ENCODE assay signal across 9 mouse cellular contexts in genomic region chr6:145770272-145771000, GRCm38 (mm10). TPM values are rescaled to one million over a fixed set of nuclear protein-coding genes. Genes with fewer than 3 reads are reported as not detected.
DNase-seq lines count a peak whose midpoint lies in the region; ATAC-seq and TF ChIP-seq lines count a peak whose summit lies in the region.
"Had no signal": no experiment of that assay in that cellular context is flagged by ENCODE, and none has a peak within 500 bp of the region (broad histone marks: within the 10 kb centered on the region; RNA-seq: fewer than 3 reads in every experiment).

No protein-coding gene starts in this region.

- H3K9ac ChIP-seq in heart, embryonic 12.5 days, result peak overlapping the region; percentile 67
- H3K9ac ChIP-seq in liver, embryonic 11.5 days (ENCODE audit: low read depth, low read length), result no peak overlapping the region
- H3K9ac ChIP-seq in embryonic facial prominence, embryonic 11.5 days (replicated peaks; ENCODE audit: low read length), result no peak overlapping the region

- no peak for DNase-seq in heart, postnatal 25 days (ENCODE audit: low spot score)
- DNase-seq in liver, result peak; percentile 16
- DNase-seq in liver, embryonic 11.5 days (ENCODE audit: low spot score), result no peak
- DNase-seq in embryonic facial prominence, embryonic 11.5 days (ENCODE audit: low spot score), result peak; percentile 29
- no peak for DNase-seq in urinary bladder, postnatal 25 days (ENCODE audit: low spot score)
- DNase-seq in gastrocnemius, postnatal 10 days, result no peak
- DNase-seq: cerebellum, adult 8-10 months had no signal

- intact Hi-C loops in heart, postnatal 25 days (cut with DNase I), result no loop called here

- H3K4me3 ChIP-seq in heart, embryonic 12.5 days, result no peak overlapping the region
- H3K4me3 ChIP-seq in liver, embryonic 11.5 days (ENCODE audit: low read depth, low read length), result no peak overlapping the region
- no peak overlapping the region for H3K4me3 ChIP-seq in embryonic facial prominence, embryonic 11.5 days (ENCODE audit: low read depth, low read length)
- H3K4me3 ChIP-seq in embryonic fibroblast, embryonic 13.5 days (ENCODE audit: insufficient read depth, low read length), result no peak overlapping the region

- 44% methylated on average over 18 of the region's 18 CpGs for WGBS in heart, embryonic 12.5 days
- 59% methylated on average over 18 of the region's 18 CpGs for WGBS in liver, embryonic 11.5 days
- WGBS in embryonic facial prominence, embryonic 11.5 days, result 36% methylated on average over 18 of the region's 18 CpGs

- H3K36me3 ChIP-seq in heart, embryonic 12.5 days, result no peaks in the 10 kb centered on the region
- H3K36me3 ChIP-seq in liver, embryonic 11.5 days (ENCODE audit: control insufficient read depth, insufficient read depth, low read length), result no peaks in the 10 kb centered on the region
- H3K36me3 ChIP-seq in embryonic facial prominence, embryonic 11.5 days (replicated peaks; ENCODE audit: control insufficient read depth, insufficient read depth, low read depth, low read length), result no peaks in the 10 kb centered on the region

- peaks cover 51% of the 10 kb centered on the region for H3K4me1 ChIP-seq in heart, embryonic 12.5 days (replicated peaks)
- peaks cover 8% of the 10 kb centered on the region; the same call in 1 of the 2 replicates for H3K4me1 ChIP-seq in liver, embryonic 11.5 days (replicated peaks; ENCODE audit: control insufficient read depth, insufficient read depth, low read length)
- H3K4me1 ChIP-seq in embryonic facial prominence, embryonic 11.5 days (ENCODE audit: control insufficient read depth, insufficient read depth, low read length), result no peaks in the 10 kb centered on the region
- H3K4me1 ChIP-seq in embryonic fibroblast, embryonic 13.5 days (ENCODE audit: control insufficient read depth, insufficient read depth, low read length), result peaks cover 24% of the 10 kb centered on the region

- TF ChIP-seq POLR2A in embryonic fibroblast, embryonic 13.5 days (IDR thresholded peaks at IDR 0.05; ENCODE audit: low read depth, low read length), result no peak

- H3K9me3 ChIP-seq in heart, embryonic 12.5 days (replicated peaks), result no peaks in the 10 kb centered on the region
- H3K9me3 ChIP-seq in liver, embryonic 11.5 days (ENCODE audit: control insufficient read depth, low read length), result no peaks in the 10 kb centered on the region
- no peaks in the 10 kb centered on the region for H3K9me3 ChIP-seq in embryonic facial prominence, embryonic 11.5 days (replicated peaks; ENCODE audit: control insufficient read depth, low read length)

- TF ChIP-seq CTCF in embryonic fibroblast, embryonic 13.5 days (IDR thresholded peaks at IDR 0.05; ENCODE audit: borderline replicate concordance, insufficient read depth, low read length), result no peak

- H3K27me3 ChIP-seq in heart, embryonic 12.5 days (replicated peaks), result no peaks in the 10 kb centered on the region
- H3K27me3 ChIP-seq in liver, embryonic 11.5 days (replicated peaks; ENCODE audit: control insufficient read depth, insufficient read depth, low read length), result no peaks in the 10 kb centered on the region
- H3K27me3 ChIP-seq in embryonic facial prominence, embryonic 11.5 days (ENCODE audit: control insufficient read depth, insufficient read depth, low read length), result no peaks in the 10 kb centered on the region

- H3K4me2 ChIP-seq in heart, embryonic 12.5 days, result no peak overlapping the region
- no peak overlapping the region for H3K4me2 ChIP-seq in liver, embryonic 11.5 days
- H3K4me2 ChIP-seq in embryonic facial prominence, embryonic 11.5 days (ENCODE audit: low read depth, low read length), result no peak overlapping the region

- H3K27ac ChIP-seq in heart, embryonic 12.5 days (ENCODE audit: poor library complexity, severe bottlenecking), result peak overlapping the region; percentile 78
- no peak overlapping the region for H3K27ac ChIP-seq in liver, embryonic 11.5 days (ENCODE audit: low read depth, low read length)
- H3K27ac ChIP-seq in embryonic facial prominence, embryonic 11.5 days (replicated peaks; ENCODE audit: low read depth, low read length), result no peak overlapping the region
- H3K27ac ChIP-seq in embryonic fibroblast, embryonic 13.5 days (ENCODE audit: insufficient read depth, low read length), result peak overlapping the region; percentile 24; the same call in 1 of the 2 replicates

- peak; percentile 34; the same call in 1 of the 2 replicates for ATAC-seq in heart, embryonic 12.5 days (ENCODE audit: insufficient number of reproducible peaks, low FRiP score)
- no peak for ATAC-seq in liver, embryonic 11.5 days (replicated peaks; ENCODE audit: low FRiP score)
- ATAC-seq in embryonic facial prominence, embryonic 11.5 days (replicated peaks; ENCODE audit: insufficient number of reproducible peaks, low FRiP score, low TSS enrichment, low read depth), result 0 out of 2 replicates have a peak, but pooled peaks have one; percentile 72

RNA-seq across cellular contexts. Expression of gene Rassf8, which starts 23.9 kb away (rescaled TPM):
- polyA plus RNA-seq in heart, embryonic 12.5 days (2016; fragmentation: Nextera tagmentation; extraction: Ambion mirVana), result 8.8 and 10.6 TPM in 2 replicates
- 10 to 100 TPM; 56.4 to 56.8 TPM for total RNA-seq in heart, postnatal 25 days (2021)
- polyA plus RNA-seq in liver, embryonic 11.5 days (2014; fragmentation: Nextera tagmentation; extraction: Ambion mirVana), result 2.5 and 4.1 TPM in 2 replicates
- 5.5 and 8.2 TPM in 2 replicates for polyA plus RNA-seq in embryonic facial prominence, embryonic 11.5 days (2014; fragmentation: Nextera tagmentation; extraction: Ambion mirVana)
- 65.0 and 73.0 TPM in 2 replicates for polyA plus RNA-seq in embryonic fibroblast, embryonic 13.5 days (2011; ENCODE audit: insufficient read length, low read depth, missing spikeins)
- total RNA-seq in gastrocnemius, postnatal 10 days (2021), result 10 to 100 TPM; 40.7 to 41.6 TPM

Comparison
In these comparisons a context has a peak if more than half of its experiments do, and no peak if none do; other contexts are left out.
1. DNase-seq: peak in liver (single experiment) and embryonic facial prominence, embryonic 11.5 days (single experiment); none in heart, postnatal 25 days (single experiment), liver, embryonic 11.5 days (single experiment), urinary bladder, postnatal 25 days (single experiment) and gastrocnemius, postnatal 10 days (single experiment).
2. H3K27ac ChIP-seq: peak in heart, embryonic 12.5 days (single experiment) and embryonic fibroblast, embryonic 13.5 days (single experiment); none in liver, embryonic 11.5 days (single experiment) and embryonic facial prominence, embryonic 11.5 days (single experiment).